Mouse (Mus musculus): ENCODE measurements at regions not wholly inside any gene's neighbourhood (a gene's known extent, or its start where the extent isn't known, plus 50 kb on each side); places are given as distances from the start of the nearest gene placed in this dataset.

DNA sequence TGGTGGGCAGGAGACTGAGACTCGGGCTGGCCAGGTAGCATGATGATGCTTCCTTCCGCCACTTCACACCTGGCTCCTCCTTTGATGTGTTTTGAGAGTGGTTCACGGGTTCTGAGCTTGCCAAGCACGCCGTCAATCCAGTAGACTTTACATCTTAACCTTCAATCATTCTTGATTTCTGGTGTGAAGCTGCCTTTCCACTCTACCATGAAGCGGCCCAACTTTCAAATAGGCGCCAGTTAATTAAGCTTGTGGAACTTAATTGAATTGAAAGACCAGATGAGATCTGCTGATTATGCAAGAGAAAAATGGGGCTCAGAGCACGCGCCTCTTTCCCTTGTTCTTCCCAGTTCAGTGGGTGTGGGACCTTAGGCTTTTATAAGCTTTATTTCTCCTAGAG, 247.1 kb upstream of the Slc24a5 start:
- TF ChIP-seq EP300 (IDR thresholded peaks at IDR 0.05; ENCODE audit: low read depth) (no peak), CTCF (IDR thresholded peaks at IDR 0.05; ENCODE audit: low read depth) (no peak)
